Mouse (Mus musculus) cerebellum, postnatal 25 days (tissue): ENCODE results near the gene Gm3435.
"Not testable (repeated sequence)": the region's sequence is repeated elsewhere in the genome, so short reads cannot be mapped to it uniquely, and the experiment has no call there.

Experiments used
- DNase-seq, 2 experiments: peaks; one replicate each; pipeline ENCODE4 v3.0.0; 2021; ENCODE audit warnings: mixed read lengths in 2 of 2

Gene Gm3435

GRCm38 (mm10) chr17:15009706-15010413 is at the start of gene Gm3435:
Gene Gm3435 (plus strand): TSS chr17:15010176.
- not testable (repeated sequence) for DNase-seq

- peak; percentile 23 to 28 for DNase-seq
Observed at GRCm38 (mm10) chr17:14960520-14960919, 49.5 kb upstream of the Gm3435 start.

- DNase-seq, result peak; percentile 54
Observed at GRCm38 (mm10) chr17:14960951-14961556, 48.9 kb upstream of the Gm3435 start, which contains the start of gene Phf10. Gene Phf10 (minus strand): TSS chr17:14961273.

GRCm38 (mm10) chr17:14961557-14962154 is 48.3 kb upstream of the Gm3435 start:
- DNase-seq, result not testable (repeated sequence)

GRCm38 (mm10) chr17:14968373-14968913 is 41.5 kb upstream of the Gm3435 start:
- not testable (repeated sequence) for DNase-seq

GRCm38 (mm10) chr17:14977718-14978361 is 32.1 kb upstream of the Gm3435 start:
- DNase-seq, result not testable (repeated sequence)

- DNase-seq, result not testable (repeated sequence)
Observed at GRCm38 (mm10) chr17:14978362-14979038, 31.5 kb upstream of the Gm3435 start, which contains the start of the genes 9030025P20Rik and Gm3417. Gene 9030025P20Rik (plus strand): TSS chr17:14978468. Gene Gm3417 (minus strand): TSS chr17:14978790.

- peak in 1 of 2 experiments; percentile 1 for DNase-seq
Observed at GRCm38 (mm10) chr17:14990116-14990702, 19.8 kb upstream of the Gm3435 start.

GRCm38 (mm10) chr17:14992522-14993138 is 17.3 kb upstream of the Gm3435 start:
- not testable (repeated sequence) for DNase-seq

GRCm38 (mm10) chr17:14993139-14993832 is 16.7 kb upstream of the Gm3435 start:
- not testable (repeated sequence) for DNase-seq

- DNase-seq, result not testable (repeated sequence)
Observed at GRCm38 (mm10) chr17:14994140-14994539, 15.8 kb upstream of the Gm3435 start.

GRCm38 (mm10) chr17:15000047-15000446 is 9.9 kb upstream of the Gm3435 start:
- not testable (repeated sequence) for DNase-seq

- not testable (repeated sequence) for DNase-seq
Observed at GRCm38 (mm10) chr17:15009088-15009487, 888 bp upstream of the Gm3435 start.

GRCm38 (mm10) chr17:15021503-15022220 is 11.7 kb downstream of the Gm3435 start:
- DNase-seq, result peak; percentile 5 to 9

- not testable (repeated sequence) for DNase-seq
Observed at GRCm38 (mm10) chr17:15023878-15024492, 14.0 kb downstream of the Gm3435 start.

GRCm38 (mm10) chr17:15024502-15025193 is 14.7 kb downstream of the Gm3435 start:
- DNase-seq, result not testable (repeated sequence)

GRCm38 (mm10) chr17:15025513-15025912 is 15.5 kb downstream of the Gm3435 start:
- DNase-seq, result not testable (repeated sequence)

GRCm38 (mm10) chr17:15031414-15031813 is 21.4 kb downstream of the Gm3435 start:
- DNase-seq, result not testable (repeated sequence)

GRCm38 (mm10) chr17:15040455-15040854 is 30.5 kb downstream of the Gm3435 start:
- not testable (repeated sequence) for DNase-seq
